Mouse (Mus musculus): Measurements from ENCODE around the gene Gm8024.
A peak's percentile ranks its signal among the peaks of the same experiment; 100 is the strongest.
"Not testable (repeated sequence)": the region's sequence is repeated elsewhere in the genome, so short reads cannot be mapped to it uniquely, and the experiment has no call there.

Gene Gm8024

GRCm38 (mm10) chr14:42524182-42524581 lies at the start of gene Gm8024:
Gm8024 (minus strand) TSS chr14:42524282.
- not testable (repeated sequence) for DNase-seq (ENCODE audit: low spot score in 2 of 2)

- DNase-seq (ENCODE audit: low spot score in 2 of 2) = peak; percentile 31 to 44
Observed at GRCm38 (mm10) chr14:42543170-42543701, 19.2 kb upstream of the Gm8024 start.

GRCm38 (mm10) chr14:42542316-42543169 lies 18.5 kb upstream of the Gm8024 start:
- DNase-seq (ENCODE audit: low spot score in 2 of 2) = not testable (repeated sequence)

- DNase-seq (ENCODE audit: low spot score in 2 of 2) = not testable (repeated sequence)
Observed at GRCm38 (mm10) chr14:42502249-42502648, 21.8 kb downstream of the Gm8024 start, which contains the start of gene Gm8020. Gm8020 (minus strand) TSS chr14:42502349.

Measured in cerebellum, postnatal 4 days (tissue).